Mouse (Mus musculus) natural killer cell, adult 2 months (primary cell): ENCODE measurements around the gene Gm3604.
"Not testable (repeated sequence)": the region's sequence is repeated elsewhere in the genome, so short reads cannot be mapped to it uniquely, and the experiment has no call there.

Source experiments
- DNase-seq, 2 experiments: peaks; one replicate each; pipeline ENCODE4 v3.0.0; 2022; ENCODE audit warnings: low spot score in 2 of 2

The Gm3604 gene

GRCm38 (mm10) chr13:62382952-62383351 is at the start of gene Gm3604:
Gene Gm3604, minus strand, starts transcription at chr13:62383177.
- DNase-seq, result peak; percentile 34 to 40

- not testable (repeated sequence) for DNase-seq
These were observed 16.2 kb upstream of the Gm3604 start for GRCm38 (mm10) chr13:62399206-62399605.

GRCm38 (mm10) chr13:62390076-62390620 is 7.2 kb upstream of the Gm3604 start:
- not testable (repeated sequence) for DNase-seq

- no peak for DNase-seq
These were observed 51.2 kb downstream of the Gm3604 start for GRCm38 (mm10) chr13:62331786-62332185.

GRCm38 (mm10) chr13:62331381-62331780 is 51.6 kb downstream of the Gm3604 start:
- DNase-seq, result no peak
